Mouse (Mus musculus) frontal cortex, adult 2 months (tissue): ENCODE results near the gene Foxn3. TPM values are rescaled to one million over a fixed set of nuclear protein-coding genes. Genes with fewer than 3 reads are reported as not detected.

Experiments
- DNase-seq, 2 experiments: peaks; one replicate each; pipeline ENCODE4 v3.0.0; 2022; ENCODE audit warnings: low spot score in 1 of 2; ENCODE audit errors: extremely low spot score in 1 of 2
- polyA plus RNA-seq: library from polyadenylated mRNA; depleted of rRNA; stranded (reverse); fragments of >200 nt; gene quantifications from 2 replicates; pipeline ENCODE4 v1.2.3, GENCODE M21; 2012

The Foxn3 gene
- polyA plus RNA-seq, 1 experiment, result 23.6 TPM

DNA sequence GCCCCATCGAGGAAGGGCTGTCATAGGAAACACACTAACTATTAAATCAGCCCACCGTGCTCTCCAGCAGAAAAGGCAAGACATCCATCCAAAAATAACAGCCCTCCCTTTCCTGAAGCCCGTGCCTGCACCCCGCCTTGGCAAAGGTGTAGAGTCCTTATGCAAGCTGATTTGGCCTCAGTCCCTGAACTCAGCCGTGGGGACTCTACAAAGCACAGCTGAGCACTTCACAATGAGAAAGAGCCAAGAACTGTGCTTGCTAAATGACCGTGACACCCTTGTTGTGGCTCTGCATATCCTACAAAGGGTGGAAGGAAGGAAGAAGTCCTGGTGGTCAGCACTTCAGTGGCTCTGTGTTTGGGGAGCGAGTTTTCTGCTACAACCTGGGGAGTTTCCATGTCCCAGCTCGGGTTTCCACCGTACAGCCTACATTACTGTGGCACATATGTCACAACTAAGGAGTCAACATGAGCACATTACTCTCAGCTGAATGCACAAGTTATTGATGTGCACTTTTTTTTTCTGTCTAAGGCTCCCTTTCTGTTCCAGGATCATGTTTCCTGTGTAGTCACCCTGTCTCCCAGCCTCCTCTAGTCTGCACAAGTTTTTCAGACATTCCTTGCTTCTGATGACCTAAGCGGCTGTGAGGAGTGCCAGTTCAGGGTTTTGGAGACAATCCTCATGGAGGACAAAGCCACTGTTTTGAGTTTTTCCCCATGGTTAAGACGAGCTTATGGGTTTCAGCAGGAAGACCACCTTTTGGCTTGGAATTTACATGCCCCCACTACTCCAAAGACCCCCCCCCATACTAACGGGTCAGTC is 226.8 kb downstream of the Foxn3 start:
- peak in 1 of 2 experiments; percentile 36 for DNase-seq

DNA sequence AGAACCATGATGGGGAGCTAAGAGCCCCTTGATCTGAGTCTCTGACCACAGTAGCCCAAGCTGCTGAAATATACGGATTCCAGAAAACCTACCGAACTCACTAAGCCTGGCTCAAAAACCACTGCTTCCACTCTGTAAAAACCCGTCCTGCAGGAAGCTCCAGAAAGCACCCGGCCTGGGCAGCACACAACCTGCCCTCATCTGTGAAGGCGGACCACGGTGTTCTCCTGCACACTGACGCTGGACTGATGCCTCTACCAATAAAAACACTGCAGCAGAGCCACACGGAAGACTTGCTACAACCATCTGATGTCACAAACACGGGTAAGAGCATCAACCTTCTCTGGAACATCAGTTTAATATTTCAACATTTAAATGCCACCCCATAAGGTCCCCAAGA is 227.8 kb downstream of the Foxn3 start:
- DNase-seq, result no peak

DNA sequence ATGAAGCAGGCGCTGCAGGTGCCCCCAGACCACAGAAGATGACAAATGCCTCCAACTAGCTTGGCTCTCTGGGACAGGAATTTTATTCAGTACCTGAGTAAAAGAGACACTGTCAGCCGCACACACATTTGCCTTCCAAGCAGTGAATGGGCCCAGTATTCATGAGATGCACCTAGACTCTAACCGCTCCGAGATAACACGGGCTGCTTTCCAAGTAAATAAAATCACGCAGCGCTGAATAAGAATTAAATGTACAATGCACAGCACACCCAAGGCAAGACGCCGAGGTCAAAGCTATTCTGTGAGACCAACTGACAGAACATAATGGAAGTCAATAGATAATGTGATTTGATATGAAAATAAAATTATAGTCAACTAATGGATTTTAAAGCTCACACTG is 229.4 kb downstream of the Foxn3 start:
- DNase-seq, result no peak

DNA sequence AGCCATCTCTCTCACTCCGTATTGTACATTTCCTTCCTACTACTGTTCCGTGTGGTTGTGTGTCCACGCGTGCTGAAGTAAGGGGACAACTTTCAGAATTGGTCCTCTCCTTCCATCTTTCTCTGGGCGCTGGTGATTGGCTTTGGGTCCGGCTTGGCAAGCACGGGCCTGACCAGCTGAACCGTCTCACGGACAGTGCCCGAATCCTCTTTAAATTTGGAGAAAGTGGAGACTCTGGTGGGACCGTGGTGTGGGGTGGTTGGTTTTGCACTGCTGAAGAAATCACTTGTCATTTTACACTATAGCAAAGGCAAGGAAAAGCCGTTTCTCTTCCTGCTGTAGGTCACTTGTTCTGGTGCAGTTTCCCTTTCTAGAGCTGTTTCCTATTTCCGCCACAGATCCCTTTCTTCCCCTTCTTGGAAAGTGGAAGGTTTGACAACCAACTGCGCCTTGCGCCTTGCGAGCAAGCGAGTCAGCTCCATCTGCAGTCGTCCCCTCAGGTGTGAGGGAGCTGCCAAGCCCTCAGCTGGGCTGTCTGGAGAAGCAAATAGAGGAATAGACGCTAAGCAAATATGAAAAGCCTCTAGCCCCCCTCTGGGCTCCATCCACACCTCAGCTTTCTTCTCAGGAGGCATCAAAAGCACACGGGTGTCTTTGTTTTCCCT is 229.9 kb downstream of the Foxn3 start:
- no peak for DNase-seq

DNA sequence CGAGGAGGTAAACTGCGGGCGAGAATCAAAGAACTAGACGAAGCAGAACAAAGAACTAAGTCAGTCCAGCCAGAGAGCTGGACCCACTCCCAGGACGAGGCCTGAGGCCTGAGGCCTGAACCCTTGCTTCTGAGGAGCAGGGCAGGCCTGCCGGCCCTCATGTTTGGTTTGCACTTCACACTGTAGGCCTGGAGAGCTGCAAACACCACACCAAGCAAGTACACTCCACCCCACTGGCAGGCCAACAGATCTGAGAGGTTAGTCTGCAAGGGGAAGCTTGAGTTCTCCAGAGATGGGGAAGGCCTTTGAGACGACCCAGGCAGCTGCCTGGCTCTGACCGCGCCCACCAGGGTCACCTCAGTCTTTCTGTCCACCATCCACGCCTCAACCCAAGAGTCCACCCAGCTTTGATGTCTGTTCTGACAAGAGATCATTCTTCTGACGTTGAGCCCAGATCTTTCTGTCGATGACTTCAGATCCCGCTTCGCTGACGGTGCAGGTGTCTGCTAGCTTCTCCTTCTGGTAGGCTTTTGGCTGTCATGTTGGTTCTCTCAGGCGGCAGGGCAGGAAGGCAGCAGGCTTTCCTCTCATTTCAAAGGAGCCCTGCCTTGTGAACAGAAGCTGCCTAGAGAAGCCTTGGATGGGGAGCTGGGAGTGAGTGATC is 231.1 kb downstream of the Foxn3 start:
- no peak for DNase-seq

DNA sequence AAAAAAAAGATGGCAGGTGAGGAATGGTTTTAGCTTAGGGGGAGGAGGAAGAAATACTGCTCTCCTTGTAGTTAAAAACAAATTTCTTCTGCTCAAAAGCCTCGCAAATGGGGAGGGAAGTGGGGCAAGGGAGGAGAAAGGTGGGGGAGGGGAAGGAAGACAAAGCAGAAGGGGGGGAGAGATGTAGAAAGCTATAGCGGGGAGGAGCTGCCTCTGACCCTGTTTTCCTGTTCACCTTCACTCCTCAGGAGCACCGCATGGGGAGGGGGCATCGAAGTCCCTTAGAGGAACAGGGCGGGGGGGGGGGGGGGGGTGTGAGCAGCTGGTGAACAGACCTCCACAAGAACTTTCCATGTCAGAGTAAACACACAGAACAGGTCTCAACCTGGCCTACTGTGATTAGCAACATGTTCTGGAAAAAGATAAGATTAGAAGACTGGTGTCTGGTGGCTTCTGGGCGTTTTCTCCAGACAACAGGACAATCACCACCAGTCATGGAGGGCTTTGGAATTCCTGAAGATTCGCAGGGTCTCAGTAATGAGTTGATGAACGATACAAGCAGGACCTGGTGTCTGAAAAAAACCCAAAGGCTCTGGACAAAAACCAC is 231.9 kb downstream of the Foxn3 start:
- no peak for DNase-seq

DNA sequence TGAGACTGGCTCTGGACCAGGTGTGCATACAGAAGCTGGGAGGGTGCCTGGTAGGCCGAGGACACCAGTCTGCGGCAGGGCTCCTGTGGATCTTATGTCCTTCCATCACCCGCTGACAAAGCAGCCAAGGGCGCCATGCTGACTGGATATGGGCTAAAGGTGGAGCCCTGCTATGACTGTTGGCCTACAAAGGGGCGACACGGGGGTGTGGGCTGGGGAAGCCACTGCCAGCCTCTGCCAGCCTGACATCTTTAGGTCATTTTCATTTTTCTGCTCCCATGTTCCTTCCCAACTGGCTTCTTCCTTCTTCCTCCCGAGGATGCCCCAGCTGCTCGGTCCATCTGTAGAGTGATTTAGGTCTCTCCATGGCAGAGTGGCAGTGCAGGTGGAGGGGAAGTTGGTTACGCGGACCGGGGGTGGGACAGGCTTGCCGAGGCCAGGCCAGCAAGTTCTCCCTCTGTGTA is 232.5 kb downstream of the Foxn3 start:
- DNase-seq, result no peak

DNA sequence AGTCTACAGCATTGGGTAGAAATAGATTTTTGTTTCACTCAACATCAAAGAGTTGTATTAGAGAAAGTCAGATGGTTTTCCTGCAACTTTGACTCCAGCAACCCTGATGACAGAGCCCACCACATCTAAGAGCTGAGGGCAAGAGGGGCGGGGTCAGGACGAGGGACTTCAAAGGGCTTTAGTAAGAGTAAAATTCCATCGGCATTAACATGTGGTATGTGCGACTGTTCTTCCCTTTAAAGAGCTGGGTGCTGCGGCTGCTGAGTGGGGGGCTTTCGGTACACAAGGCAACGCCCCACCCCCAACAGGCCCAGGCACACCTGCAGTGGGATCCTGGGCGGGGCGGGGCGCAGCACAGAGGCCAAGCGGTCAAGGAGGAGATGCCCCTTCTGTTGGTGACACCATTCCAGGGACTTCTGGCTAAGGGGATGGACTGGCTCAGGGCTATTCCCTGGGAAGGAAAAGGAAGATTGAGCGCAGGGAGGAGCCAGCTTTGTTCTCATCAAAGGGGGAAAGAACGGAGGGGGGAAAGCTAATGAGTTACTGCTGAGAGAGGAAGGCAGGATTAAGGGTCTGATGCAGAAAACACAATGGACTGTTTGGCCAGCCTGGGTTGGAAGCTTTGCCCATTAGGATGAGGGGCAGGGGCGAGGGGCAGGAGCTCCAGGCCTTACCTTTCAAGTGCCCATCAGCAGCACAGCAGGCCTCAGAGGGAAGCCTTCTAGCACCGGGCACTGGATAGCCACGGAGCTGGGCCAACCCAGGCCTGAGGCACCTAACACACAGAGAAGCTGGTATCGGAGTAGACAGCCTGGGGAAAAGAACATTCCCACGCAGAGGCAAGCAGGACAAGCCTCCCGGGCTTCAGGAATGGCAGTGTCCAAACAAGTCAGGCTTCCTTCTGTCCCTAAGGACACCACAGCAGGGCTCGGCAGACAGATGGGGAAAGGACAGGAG is 233.8 kb downstream of the Foxn3 start:
- no peak for DNase-seq

DNA sequence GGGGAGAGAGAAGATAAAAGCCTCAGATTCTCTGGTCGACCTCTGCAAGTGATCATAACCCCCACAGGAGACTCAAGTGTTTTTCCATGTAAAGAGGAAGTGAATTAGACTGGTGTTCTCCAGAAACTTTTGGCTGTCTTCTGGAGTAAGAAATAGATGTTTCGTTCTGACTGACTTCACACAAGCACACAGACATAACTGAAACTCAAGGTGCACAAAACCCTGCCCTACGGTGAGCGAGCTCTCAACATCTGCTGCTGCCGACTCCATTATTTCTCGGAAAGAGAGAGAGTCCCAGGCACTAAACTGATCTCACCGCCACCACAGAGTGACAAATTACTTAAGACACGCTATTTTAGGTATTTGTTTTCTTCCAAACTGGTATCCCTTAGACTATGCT is 237.2 kb downstream of the Foxn3 start:
- DNase-seq, result no peak

DNA sequence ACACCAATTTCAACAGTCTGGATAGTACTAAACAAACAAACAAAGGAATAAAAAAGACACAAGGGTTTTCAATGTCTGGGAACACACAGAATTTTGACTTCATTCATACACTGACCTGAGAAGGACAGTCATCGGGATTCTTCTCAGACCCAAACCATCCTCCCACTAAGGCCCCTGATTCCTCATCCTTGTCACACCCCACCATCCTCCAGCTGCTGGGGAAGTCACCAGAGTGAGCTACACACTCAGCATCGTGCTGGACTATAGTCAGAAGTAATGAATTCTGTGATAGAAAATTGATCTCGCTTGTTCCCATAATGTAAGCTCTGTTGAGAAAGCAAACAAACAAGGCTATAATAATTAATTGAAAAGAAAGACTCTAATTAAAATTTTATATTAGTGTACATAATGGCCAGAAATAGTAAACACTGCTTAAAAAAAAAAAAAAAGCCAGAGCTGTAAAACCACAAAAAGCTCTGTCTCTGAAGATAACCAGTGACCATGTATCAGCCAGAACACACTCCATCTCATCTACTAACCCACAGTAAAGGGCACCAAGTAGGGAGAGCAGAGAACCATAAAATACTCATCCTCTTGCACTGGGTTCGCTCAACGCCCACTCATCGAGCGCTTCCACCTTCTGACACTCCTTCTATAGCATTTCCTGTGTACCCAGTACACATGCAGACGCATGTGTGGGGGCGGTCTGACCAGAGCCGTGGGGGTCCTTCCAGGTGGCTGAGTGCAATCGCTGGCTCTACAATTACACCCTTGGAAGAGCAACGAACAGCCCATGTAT is 241.6 kb downstream of the Foxn3 start:
- no peak for DNase-seq

DNA sequence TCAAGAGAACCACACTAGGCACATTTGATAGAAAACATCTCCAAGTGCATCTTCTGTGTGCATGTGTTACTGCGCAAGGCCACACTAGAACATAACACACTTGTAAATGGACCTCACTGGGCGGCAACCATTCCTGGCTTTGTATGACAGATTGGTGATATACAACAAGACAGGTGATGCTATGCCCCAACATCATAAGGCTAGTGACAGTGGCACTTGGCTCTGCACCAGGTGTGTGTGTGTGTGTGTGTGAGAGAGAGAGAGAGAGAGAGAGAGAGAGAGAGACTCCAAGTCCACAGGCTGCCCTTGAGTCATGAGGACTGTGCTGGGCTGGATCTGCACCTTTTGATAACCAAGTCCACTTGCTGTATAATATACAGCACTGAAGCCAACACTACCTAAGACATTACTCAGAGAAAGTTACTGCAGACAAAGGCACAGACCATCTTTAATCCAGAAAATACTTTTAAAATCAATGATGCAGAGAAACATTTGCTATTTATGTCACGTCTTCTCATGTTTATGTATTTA is 242.4 kb downstream of the Foxn3 start:
- no peak for DNase-seq

DNA sequence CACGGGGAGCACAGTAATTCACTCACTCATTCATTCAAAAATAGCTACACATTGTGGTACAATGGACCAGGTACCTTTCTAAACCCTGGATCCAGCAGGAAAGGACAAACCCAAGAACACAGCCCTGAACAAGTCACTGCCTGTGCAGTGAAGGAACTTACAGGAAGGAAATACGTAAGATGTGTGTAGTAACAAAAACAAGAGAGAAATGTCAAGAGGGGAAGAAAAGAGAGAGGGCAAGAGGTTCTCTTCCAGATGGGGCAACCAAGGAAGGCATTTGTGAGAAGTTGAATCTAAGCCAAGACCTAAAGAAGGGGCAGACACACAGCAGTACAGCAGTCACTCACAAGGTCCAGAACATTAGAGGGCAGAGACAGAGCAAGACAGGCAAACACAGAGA is 243.5 kb downstream of the Foxn3 start:
- DNase-seq, result no peak

DNA sequence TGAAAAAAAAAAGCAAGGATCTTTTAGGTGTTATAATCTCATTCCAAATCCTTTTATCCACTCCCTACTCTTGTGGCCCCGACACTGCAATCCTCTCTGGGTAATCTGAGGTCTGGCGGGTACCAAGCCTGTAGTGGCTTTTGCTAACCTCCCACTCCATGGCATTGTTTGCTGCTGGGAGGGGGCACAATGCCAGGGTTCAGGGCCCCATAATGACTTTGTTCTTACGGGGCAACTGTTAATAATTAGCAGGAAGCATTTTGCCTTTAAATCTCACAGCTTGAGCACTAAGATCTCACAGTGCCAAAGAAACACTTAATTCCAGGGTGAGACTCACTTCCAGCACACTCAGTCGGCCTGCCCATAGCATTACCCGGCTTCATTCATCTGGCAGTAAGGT is 244.2 kb downstream of the Foxn3 start:
- no peak for DNase-seq

DNA sequence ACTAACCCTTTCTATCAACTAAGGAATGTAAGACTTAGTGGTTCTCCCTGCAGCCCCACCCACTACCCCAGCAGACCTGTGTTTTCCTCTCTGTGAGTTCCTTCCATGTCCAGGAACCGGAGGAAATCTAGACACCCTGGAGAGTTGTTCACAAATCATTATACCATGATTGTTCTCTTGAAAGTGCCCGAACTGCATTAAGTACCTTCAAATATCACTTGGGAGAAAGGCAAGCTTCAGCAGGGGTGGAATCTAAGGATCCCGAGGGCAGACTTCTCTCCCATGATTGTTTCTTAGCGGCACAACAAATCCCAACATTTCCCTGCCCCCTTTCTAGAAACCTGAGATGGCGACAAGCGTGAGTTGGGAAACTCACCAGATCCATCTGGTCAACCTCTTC is 247.5 kb downstream of the Foxn3 start:
- DNase-seq, result no peak

DNA sequence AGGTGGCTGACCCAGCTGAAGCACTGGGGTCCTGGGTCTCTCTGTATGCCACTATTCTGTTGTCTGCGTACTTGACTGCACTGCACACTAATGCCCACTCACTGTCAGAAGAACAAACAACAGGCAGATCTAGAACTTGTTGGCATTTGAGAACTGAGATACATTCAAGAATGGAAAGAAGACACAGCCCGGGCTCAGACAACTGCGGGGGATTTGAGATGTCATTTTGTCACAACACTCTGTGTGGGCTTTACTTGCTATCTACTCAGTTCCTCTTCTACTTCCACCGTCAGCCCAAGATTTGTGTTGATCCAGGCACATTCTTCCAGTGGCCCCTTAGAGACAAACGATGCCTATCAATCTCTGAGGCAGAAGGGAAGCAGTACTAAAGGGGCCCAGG is 248.6 kb downstream of the Foxn3 start:
- peak in 1 of 2 experiments; percentile 51 for DNase-seq

DNA sequence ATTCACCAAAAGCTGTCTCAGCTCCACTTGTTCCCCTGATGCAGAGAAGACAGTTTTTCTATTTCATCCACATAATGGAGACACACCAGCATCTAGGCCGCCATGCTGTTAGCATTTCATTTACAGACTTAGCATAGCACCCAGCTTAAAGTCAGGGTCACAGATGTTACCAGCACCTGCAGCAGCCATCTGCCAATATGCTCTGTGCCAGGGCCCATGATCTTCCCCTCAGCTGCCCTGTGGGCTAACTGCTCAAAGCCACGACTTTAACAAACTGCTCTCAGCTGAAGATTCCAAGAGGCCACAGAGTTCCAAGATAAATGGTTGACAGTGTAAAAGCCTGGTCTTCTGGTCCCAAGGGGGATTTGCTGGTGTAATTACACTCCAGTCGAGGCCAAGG is 252.1 kb downstream of the Foxn3 start:
- DNase-seq, result no peak

DNA sequence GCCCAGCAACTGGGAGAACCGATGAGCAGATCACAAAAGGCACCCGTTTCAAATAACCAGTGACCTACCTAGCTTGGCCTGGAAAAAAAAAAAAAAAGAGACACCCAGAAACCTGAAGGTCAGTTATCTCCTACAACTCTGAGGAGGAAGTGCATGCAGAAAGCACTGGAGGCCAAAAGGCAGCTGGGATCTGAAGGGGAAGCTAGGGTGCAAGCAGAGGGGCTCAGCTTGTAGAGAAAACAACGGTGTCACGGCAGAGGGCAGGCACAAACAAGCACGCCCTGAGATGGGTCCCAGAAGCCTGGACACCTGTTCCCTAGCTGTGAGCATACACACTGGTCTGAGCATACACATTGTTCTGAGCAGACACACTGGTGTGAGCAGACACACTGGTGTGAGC is 253.4 kb downstream of the Foxn3 start:
- no peak for DNase-seq

DNA sequence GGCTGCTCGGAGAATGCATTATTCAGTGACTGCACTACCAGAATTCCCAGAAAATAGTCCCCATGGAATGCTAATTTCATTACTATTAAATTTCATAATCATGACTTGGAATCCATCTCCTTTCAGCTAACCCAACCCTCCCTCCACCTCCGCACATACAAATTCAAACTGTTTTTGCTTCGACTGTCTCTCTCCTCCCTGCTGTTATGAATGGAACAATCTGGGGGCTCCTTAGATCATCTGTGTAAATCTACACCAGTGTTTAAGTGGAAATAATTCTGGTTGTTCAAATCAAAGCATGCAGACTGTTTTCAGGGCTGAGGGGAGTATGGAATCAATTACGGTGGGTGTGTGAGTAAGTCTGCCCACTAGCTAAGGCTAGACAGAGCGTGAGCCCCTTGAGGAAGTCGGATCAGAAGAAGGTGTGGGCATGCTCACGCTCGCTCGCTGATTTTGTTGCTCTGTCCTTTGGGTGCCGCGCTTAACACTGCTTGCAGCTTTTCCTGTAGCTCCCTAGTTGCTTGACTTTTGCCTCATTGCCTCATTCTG is 254.8 kb downstream of the Foxn3 start:
- DNase-seq, result no peak
